Mouse (Mus musculus) cortical plate, adult 2 months (tissue): ENCODE measurements around the gene Palld.

ENCODE experiments used
- CTCF ChIP-seq: fragments of 200-500 bp; IDR thresholded peaks from 2 replicates; pipeline ENCODE4 v1.5.1; 2011; ENCODE audit warnings: mild to moderate bottlenecking, control low read depth, low read length; ENCODE audit not compliant: insufficient read depth; ENCODE audit errors: extremely low read depth
- POLR2A ChIP-seq: fragments of 200-500 bp; IDR thresholded peaks from 2 replicates; pipeline ENCODE4 v1.6.1; 2011; ENCODE audit warnings: mild to moderate bottlenecking, low read length, control low read depth; ENCODE audit not compliant: insufficient read depth; ENCODE audit errors: extremely low read depth

DNA sequence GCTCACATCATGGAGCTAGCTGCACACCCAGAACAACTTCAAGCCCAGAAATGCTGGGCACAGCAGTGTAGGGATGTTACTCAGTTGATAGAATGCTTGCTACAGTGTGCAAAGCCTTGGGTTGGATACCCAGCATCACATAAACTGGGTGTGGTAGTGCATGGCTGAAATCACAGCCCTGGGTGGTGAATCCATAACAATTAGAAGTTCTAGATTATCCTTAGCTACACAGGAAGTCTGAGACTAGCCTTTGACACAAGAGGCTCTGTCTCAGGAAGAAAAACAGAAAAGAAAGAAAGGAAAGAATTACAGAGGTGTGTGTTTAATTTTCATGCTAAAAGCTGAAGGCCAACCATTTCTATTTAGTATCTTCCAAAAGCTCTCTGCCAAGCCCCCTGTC lies 231.3 kb downstream of the Palld start:
- TF ChIP-seq POLR2A (no peak), CTCF (no peak)
